Mouse (Mus musculus) 3T3-L1 (cell line): ENCODE results near the gene Stra6l.

Experiments
- DNase-seq: peaks from one replicate; pipeline ENCODE4 v3.0.0-alpha.2; 2015; ENCODE audit warnings: low read depth, low spot score

The Stra6l gene

GRCm38 (mm10) chr4:45911876-45912275 lies 63.4 kb downstream of the Stra6l start:
- DNase-seq = no peak

DNA sequence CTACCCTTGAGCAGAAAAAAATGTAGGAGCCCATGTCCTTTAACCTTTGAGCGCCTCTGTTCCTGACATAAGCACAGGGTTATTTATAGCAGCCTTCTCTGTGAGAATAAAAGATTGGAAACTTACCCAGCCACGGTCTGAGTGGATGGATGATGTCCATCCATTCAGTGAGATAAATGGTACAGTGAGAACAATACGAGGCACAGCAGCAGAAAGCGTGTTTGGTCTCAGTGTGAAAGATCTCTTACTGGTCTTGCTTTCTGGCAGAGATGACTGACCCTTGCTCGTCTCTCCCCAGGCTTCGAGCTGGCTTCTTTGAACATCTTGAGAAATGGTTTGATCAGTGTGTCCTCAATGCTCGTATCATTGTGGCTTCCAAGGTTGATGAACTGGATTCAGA lies 68.6 kb downstream of the Stra6l start:
- DNase-seq = peak; percentile 5

- no peak for DNase-seq
Measured at GRCm38 (mm10) chr4:45921663-45922435, 73.4 kb downstream of the Stra6l start.

GRCm38 (mm10) chr4:45924011-45924410 lies 75.5 kb downstream of the Stra6l start:
- DNase-seq = no peak

- no peak for DNase-seq
Measured at GRCm38 (mm10) chr4:45928561-45928960, 80.1 kb downstream of the Stra6l start.
